Mouse (Mus musculus) adrenal gland, adult (tissue): ENCODE measurements around the gene Gm3047.
"Not testable (repeated sequence)": the region's sequence is repeated elsewhere in the genome, so short reads cannot be mapped to it uniquely, and the experiment has no call there.

Experiments
- DNase-seq, 2 experiments: peaks; one replicate each; pipeline ENCODE4 v3.0.0; 2022 to 2023; ENCODE audit warnings: low spot score in 1 of 2; ENCODE audit not compliant: inconsistent age in 2 of 2

The Gm3047 gene

GRCm38 (mm10) chr14:4555105-4555504 lies at the start of gene Gm3047:
Gm3047 (plus strand) TSS chr14:4555405.
- not testable (repeated sequence) for DNase-seq
